Mouse (Mus musculus): ENCODE data around the gene Grid2. TPM values are rescaled to one million over a fixed set of nuclear protein-coding genes. Genes with fewer than 3 reads are reported as not detected.

Grid2 gene
- polyA plus RNA-seq, 1 experiment from 2014 or later, result 4.5 TPM

DNA sequence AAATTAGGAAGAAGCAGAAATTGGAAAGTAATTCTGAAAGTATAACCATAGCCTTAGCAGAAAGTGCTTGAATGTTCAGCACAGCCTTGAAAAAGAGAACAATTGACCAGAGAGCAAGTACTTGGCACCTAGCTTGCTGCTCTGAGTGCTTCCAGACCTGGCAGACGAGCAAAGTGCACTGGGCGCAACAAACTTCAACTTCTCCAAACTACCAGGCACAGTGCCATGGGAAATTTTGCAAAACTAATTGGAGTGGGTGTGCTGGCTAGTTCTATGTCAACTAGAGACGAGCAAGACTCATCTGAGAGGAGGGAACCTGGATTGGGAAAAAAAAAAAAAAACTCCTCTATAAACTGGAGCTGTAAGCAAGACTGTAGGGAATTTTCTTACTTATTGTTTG, 980.7 kb downstream of the Grid2 start:
- WGBS, result 39% methylated on average over 3 of the region's 3 CpGs
- H3K9ac ChIP-seq (replicated peaks; ENCODE audit: low read depth, low read length), result no peak overlapping the region
- no peak overlapping the region for H3K4me3 ChIP-seq (replicated peaks; ENCODE audit: low read length)

DNA sequence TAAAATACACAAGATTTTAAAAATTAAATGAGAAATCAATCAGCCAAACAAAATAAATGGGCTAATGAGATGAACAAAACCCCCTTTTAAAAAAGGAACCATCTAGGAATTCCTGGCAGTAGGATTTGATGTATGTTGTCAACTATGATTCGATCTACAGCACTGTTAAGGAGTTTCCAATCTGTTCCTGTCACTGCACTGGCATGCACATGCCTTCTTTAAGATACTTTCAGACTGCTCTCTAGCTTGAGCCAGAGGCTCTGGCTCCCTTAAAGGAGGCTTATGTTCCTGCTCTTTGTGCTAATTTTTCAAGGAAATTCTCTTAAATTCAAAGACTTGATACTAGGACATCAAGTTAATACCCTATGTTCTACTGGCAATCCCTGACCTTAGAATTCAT, 984.9 kb downstream of the Grid2 start:
- peak; percentile 79 for ATAC-seq
- H3K27me3 ChIP-seq (replicated peaks; ENCODE audit: control insufficient read depth, insufficient read depth, low read length), result no peaks in the 10 kb centered on the region
- H3K27ac ChIP-seq (ENCODE audit: low read length), result no peak overlapping the region
- no peaks in the 10 kb centered on the region for H3K9me3 ChIP-seq (ENCODE audit: control insufficient read depth, low read length)
- no peak overlapping the region for H3K9ac ChIP-seq (replicated peaks; ENCODE audit: low read depth, low read length)
- H3K36me3 ChIP-seq (ENCODE audit: control insufficient read depth, insufficient read depth), result no peaks in the 10 kb centered on the region
- no peak overlapping the region for H3K4me2 ChIP-seq (ENCODE audit: low read length)
- no peaks in the 10 kb centered on the region for H3K4me1 ChIP-seq (replicated peaks; ENCODE audit: control insufficient read depth, insufficient read depth, low read length)
- H3K4me3 ChIP-seq (replicated peaks; ENCODE audit: low read length), result no peak overlapping the region
- 62% methylated on average over 1 of the region's 1 CpGs for WGBS

More for the DNA sequence above, 980.7 kb downstream of the Grid2 start:
- Histone ChIP-seq H3K9me3 (ENCODE audit: control insufficient read depth, low read length) (no peaks in the 10 kb centered on the region), H3K27ac (ENCODE audit: low read length) (no peak overlapping the region), H3K4me2 (ENCODE audit: low read length) (no peak overlapping the region), H3K36me3 (ENCODE audit: control insufficient read depth, insufficient read depth) (no peaks in the 10 kb centered on the region), H3K4me1 (replicated peaks; ENCODE audit: control insufficient read depth, insufficient read depth, low read length) (no peaks in the 10 kb centered on the region), H3K27me3 (replicated peaks; ENCODE audit: control insufficient read depth, insufficient read depth, low read length) (no peaks in the 10 kb centered on the region)
- peak; percentile 43; the same call in 1 of the 2 replicates for ATAC-seq

DNA sequence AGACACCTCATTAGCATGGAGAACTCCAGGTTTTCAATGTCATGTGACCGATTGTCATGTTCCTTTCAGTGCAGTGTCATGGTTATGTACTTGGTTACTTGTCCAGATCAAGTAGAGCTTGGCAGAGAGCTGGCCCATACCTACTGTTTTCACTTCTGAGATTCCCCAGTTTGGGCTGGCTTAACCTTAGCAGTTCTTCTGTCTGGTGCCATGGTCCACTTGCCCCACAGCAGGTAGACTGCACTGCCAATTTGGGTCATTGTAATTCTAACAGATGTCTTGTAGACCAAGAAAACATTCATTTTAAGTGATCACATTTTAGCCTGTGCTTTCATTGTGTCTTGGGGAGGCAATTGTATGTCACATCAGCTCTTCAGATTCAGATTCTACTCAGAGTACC, 990.3 kb downstream of the Grid2 start:
- 91% methylated on average over 1 of the region's 1 CpGs for WGBS
- ATAC-seq, result no peak
- H3K4me2 ChIP-seq (ENCODE audit: low read length), result no peak overlapping the region
- H3K4me1 ChIP-seq (replicated peaks; ENCODE audit: control insufficient read depth, insufficient read depth, low read length), result peaks cover 2% of the 10 kb centered on the region
- no peak overlapping the region for H3K9ac ChIP-seq (replicated peaks; ENCODE audit: low read depth, low read length)
- H3K27ac ChIP-seq (ENCODE audit: low read length), result no peak overlapping the region
- no peaks in the 10 kb centered on the region for H3K36me3 ChIP-seq (ENCODE audit: control insufficient read depth, insufficient read depth)
- no peaks in the 10 kb centered on the region for H3K27me3 ChIP-seq (replicated peaks; ENCODE audit: control insufficient read depth, insufficient read depth, low read length)
- no peak overlapping the region for H3K4me3 ChIP-seq (replicated peaks; ENCODE audit: low read length)
- no peaks in the 10 kb centered on the region for H3K9me3 ChIP-seq (ENCODE audit: control insufficient read depth, low read length)

DNA sequence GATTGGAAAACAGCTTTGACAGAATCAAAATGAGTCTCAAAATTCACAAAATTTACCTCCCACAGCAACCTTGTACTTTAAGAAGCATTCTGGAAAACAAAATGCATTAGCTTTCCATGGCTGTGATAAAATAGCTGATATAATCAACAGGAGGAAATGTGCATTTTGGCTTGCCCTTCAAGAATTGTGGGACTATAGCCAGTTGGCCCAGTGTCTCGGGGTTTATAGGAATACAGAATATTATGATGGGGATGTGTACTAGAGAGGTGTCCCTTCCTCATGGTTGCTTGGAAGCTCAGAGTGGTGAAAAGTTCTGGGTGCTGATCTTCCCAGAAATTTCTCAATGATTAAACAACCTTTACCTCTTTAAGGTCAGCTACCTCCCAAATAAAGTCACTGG, 995.4 kb downstream of the Grid2 start:
- no peak for ATAC-seq
- no peaks in the 10 kb centered on the region for H3K9me3 ChIP-seq (ENCODE audit: control insufficient read depth, low read length)
- H3K4me2 ChIP-seq (ENCODE audit: low read length), result no peak overlapping the region
- no peak overlapping the region for H3K27ac ChIP-seq (ENCODE audit: low read length)
- H3K4me3 ChIP-seq (replicated peaks; ENCODE audit: low read length), result no peak overlapping the region
- 63% methylated on average over 1 of the region's 1 CpGs for WGBS
- peaks cover 2% of the 10 kb centered on the region for H3K4me1 ChIP-seq (replicated peaks; ENCODE audit: control insufficient read depth, insufficient read depth, low read length)
- H3K9ac ChIP-seq (replicated peaks; ENCODE audit: low read depth, low read length), result no peak overlapping the region
- H3K36me3 ChIP-seq (ENCODE audit: control insufficient read depth, insufficient read depth), result no peaks in the 10 kb centered on the region
- no peaks in the 10 kb centered on the region for H3K27me3 ChIP-seq (replicated peaks; ENCODE audit: control insufficient read depth, insufficient read depth, low read length)

DNA sequence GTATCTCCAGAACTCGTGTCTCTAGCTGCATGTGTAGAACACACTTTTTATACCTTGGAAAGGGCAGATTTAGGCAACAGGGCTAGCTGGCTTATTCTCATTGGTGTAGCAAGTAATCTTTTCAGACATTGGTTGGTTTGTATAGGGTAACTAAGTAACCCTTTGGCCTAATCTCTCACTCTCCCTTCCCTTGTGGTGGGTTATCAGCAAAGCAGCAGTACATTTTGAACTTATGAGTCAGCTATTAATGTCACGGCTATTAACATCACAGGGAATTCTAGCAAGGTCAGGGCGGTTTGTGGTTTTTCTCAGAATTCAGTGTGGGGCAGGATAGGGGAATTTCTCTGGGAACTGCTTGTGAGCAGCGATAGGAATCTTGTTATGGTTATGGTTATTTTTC, 1007.8 kb downstream of the Grid2 start:
- no peaks in the 10 kb centered on the region for H3K27me3 ChIP-seq (replicated peaks; ENCODE audit: control insufficient read depth, insufficient read depth, low read length)
- H3K9me3 ChIP-seq (ENCODE audit: control insufficient read depth, low read length), result no peaks in the 10 kb centered on the region
- no peak overlapping the region for H3K9ac ChIP-seq (replicated peaks; ENCODE audit: low read depth, low read length)
- no peak overlapping the region for H3K4me2 ChIP-seq (ENCODE audit: low read length)
- 91% methylated on average over 4 of the region's 4 CpGs for WGBS
- no peak overlapping the region for H3K4me3 ChIP-seq (replicated peaks; ENCODE audit: low read length)
- no peak for ATAC-seq
- no peaks in the 10 kb centered on the region for H3K36me3 ChIP-seq (ENCODE audit: control insufficient read depth, insufficient read depth)
- H3K27ac ChIP-seq (ENCODE audit: low read length), result no peak overlapping the region
- no peaks in the 10 kb centered on the region for H3K4me1 ChIP-seq (replicated peaks; ENCODE audit: control insufficient read depth, insufficient read depth, low read length)

DNA sequence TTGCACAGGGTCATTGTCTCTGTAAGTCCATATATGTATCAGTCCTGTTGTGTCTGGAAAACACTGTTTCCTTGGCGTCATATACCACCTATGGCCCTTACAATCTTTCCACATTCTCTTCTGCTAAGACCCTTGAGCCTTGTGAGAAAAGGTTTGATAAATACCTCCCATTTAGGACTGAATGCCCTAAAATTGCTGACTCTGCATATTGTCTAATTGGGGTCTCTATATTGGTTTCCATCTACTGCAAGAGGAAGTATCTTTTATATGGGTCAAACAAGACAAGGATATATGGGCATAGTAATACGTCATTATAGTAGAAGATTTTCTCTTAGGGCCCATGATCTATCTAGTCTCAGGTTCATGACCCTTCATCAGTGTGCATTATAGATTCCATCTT, 1008.5 kb downstream of the Grid2 start:
- Histone ChIP-seq H3K4me3 (replicated peaks; ENCODE audit: low read length) (no peak overlapping the region), H3K27ac (ENCODE audit: low read length) (no peak overlapping the region), H3K9me3 (ENCODE audit: control insufficient read depth, low read length) (no peaks in the 10 kb centered on the region), H3K27me3 (replicated peaks; ENCODE audit: control insufficient read depth, insufficient read depth, low read length) (no peaks in the 10 kb centered on the region), H3K36me3 (ENCODE audit: control insufficient read depth, insufficient read depth) (no peaks in the 10 kb centered on the region), H3K9ac (replicated peaks; ENCODE audit: low read depth, low read length) (no peak overlapping the region), H3K4me2 (ENCODE audit: low read length) (no peak overlapping the region), H3K4me1 (replicated peaks; ENCODE audit: control insufficient read depth, insufficient read depth, low read length) (no peaks in the 10 kb centered on the region)
- 93% methylated on average over 2 of the region's 2 CpGs for WGBS
- no peak for ATAC-seq

DNA sequence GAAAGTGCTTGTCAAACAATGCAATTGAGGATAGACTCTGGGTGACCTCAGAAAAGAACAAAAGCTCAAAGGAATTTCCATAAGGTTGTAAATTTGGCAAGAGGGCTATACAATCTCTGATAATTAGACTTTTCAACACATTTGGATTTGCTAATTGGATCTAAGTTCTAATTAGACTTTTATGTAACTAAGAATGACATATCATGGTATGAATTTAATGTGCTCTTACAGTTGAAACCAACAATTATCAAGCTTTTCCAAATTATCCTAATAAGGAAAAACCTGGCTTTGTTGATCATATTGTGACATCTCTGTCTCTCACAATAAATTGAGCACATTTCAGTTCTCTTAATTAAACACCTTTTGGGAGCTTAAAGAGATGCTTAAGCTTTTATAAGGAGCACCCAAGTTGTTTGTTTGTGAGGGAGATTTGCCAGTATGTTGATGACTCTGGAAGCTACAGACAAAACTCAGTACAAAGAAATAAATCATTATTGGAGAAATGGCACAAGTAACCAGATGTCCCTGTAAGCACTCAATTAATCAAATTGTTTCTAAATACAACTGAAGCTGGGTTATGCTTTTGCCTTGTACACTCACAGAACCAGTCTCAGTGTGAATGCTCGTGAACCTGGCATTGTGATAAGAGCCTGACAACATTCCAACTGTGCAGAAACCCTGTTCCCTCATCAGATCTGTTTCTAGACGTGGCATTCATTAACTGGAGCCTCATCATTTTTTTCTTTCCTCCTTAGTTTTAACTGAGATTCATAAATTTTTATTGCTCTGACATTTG, 1018.8 kb downstream of the Grid2 start:
- Histone ChIP-seq H3K9me3 (ENCODE audit: control insufficient read depth, low read length) (no peaks in the 10 kb centered on the region), H3K36me3 (ENCODE audit: control insufficient read depth, insufficient read depth) (no peaks in the 10 kb centered on the region), H3K27me3 (replicated peaks; ENCODE audit: control insufficient read depth, insufficient read depth, low read length) (no peaks in the 10 kb centered on the region), H3K27ac (ENCODE audit: low read length) (no peak overlapping the region), H3K9ac (replicated peaks; ENCODE audit: low read depth, low read length) (no peak overlapping the region), H3K4me1 (replicated peaks; ENCODE audit: control insufficient read depth, insufficient read depth, low read length) (peaks cover 2% of the 10 kb centered on the region; the same call in 1 of the 2 replicates), H3K4me2 (ENCODE audit: low read length) (no peak overlapping the region), H3K4me3 (replicated peaks; ENCODE audit: low read length) (no peak overlapping the region)
- 13% methylated on average over 2 of the region's 2 CpGs for WGBS
- ATAC-seq, result peak; percentile 91

DNA sequence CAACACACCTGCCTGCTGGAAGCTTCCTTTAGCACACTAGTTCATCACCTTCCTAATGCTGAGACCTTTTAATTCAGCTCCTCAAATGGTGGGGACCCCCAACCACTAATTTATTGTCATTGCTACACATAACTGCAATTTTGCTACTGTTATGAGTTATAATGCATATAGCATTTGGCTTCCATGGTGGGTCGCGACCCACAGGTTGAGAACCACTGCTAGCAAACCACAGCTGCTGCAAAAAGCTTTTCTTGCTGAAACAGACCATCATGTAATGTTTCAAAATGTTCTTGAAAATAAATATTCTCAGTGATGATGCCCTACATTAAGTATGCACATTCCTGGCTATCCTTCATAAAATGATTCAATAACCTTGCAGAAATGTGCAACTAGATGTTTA, 1024.3 kb downstream of the Grid2 start:
- Histone ChIP-seq H3K9ac (replicated peaks; ENCODE audit: low read depth, low read length) (no peak overlapping the region), H3K4me2 (ENCODE audit: low read length) (no peak overlapping the region), H3K27me3 (replicated peaks; ENCODE audit: control insufficient read depth, insufficient read depth, low read length) (no peaks in the 10 kb centered on the region), H3K27ac (ENCODE audit: low read length) (no peak overlapping the region), H3K9me3 (ENCODE audit: control insufficient read depth, low read length) (no peaks in the 10 kb centered on the region), H3K4me1 (replicated peaks; ENCODE audit: control insufficient read depth, insufficient read depth, low read length) (no peaks in the 10 kb centered on the region), H3K36me3 (ENCODE audit: control insufficient read depth, insufficient read depth) (no peaks in the 10 kb centered on the region), H3K4me3 (replicated peaks; ENCODE audit: low read length) (no peak overlapping the region)
- ATAC-seq, result no peak
- 92% methylated on average over 2 of the region's 2 CpGs for WGBS

DNA sequence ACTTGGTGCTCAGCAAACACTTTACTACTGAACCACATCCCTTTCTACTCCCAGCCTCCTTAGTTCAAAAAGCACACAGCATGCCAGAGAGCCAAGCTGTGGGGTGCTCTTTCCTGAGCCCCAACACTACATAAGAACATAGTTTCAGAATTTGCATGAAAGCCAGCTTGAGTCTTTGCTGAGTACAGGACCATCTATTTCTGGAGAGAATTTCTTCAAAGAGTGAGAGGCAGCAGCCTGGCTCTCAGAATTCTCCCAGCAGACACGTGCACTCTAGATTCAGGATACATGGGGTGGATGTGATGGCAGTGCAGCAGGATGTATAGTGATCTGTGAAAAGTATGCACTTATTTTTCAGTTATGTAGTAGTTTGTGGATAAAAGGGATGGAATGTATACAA, 1038.1 kb downstream of the Grid2 start:
- no peaks in the 10 kb centered on the region for H3K27me3 ChIP-seq (replicated peaks; ENCODE audit: control insufficient read depth, insufficient read depth, low read length)
- H3K9me3 ChIP-seq (ENCODE audit: control insufficient read depth, low read length), result no peaks in the 10 kb centered on the region
- WGBS, result 79% methylated on average over 1 of the region's 1 CpGs

DNA sequence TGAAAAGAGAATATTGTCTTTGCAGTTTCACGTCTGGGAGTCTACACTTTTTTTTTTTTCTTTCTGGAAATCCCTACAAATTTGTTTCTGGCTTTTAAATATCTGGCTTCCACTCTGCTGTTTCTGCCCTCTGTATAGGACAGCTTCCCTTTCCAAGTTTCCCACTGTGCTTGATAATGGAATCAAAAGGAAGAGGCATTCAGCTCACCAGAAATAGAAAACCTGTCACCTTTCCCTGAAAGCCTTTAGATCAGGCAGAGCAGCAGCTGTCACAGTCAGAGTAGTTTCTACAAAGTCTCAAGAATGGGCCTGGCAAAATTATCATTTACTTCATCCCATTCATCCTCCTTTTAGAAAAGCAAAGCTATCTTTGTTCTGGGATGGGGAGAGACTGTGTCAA, 1042.0 kb downstream of the Grid2 start:
- Histone ChIP-seq H3K9me3 (ENCODE audit: control insufficient read depth, low read length) (no peaks in the 10 kb centered on the region), H3K4me2 (ENCODE audit: low read length) (no peak overlapping the region), H3K27me3 (replicated peaks; ENCODE audit: control insufficient read depth, insufficient read depth, low read length) (no peaks in the 10 kb centered on the region), H3K4me3 (replicated peaks; ENCODE audit: low read length) (no peak overlapping the region), H3K9ac (replicated peaks; ENCODE audit: low read depth, low read length) (no peak overlapping the region), H3K4me1 (replicated peaks; ENCODE audit: control insufficient read depth, insufficient read depth, low read length) (no peaks in the 10 kb centered on the region), H3K27ac (ENCODE audit: low read length) (no peak overlapping the region), H3K36me3 (ENCODE audit: control insufficient read depth, insufficient read depth) (no peaks in the 10 kb centered on the region)
- ATAC-seq, result no peak
- 37% methylated on average over 1 of the region's 1 CpGs for WGBS

More for the DNA sequence above, 1038.1 kb downstream of the Grid2 start:
- Histone ChIP-seq H3K4me1 (replicated peaks; ENCODE audit: control insufficient read depth, insufficient read depth, low read length) (no peaks in the 10 kb centered on the region; the same call in 1 of the 2 replicates), H3K4me2 (ENCODE audit: low read length) (no peak overlapping the region), H3K9ac (replicated peaks; ENCODE audit: low read depth, low read length) (no peak overlapping the region), H3K27ac (ENCODE audit: low read length) (no peak overlapping the region), H3K4me3 (replicated peaks; ENCODE audit: low read length) (no peak overlapping the region), H3K36me3 (ENCODE audit: control insufficient read depth, insufficient read depth) (no peaks in the 10 kb centered on the region)
- ATAC-seq, result no peak

Data from forebrain, embryonic 16.5 days (tissue).